Mouse (Mus musculus) MEL (cell line): ENCODE data around the gene Trub1. TPM values are rescaled to one million over a fixed set of nuclear protein-coding genes. Genes with fewer than 3 reads are reported as not detected.

ENCODE experiments used
- DNase-seq: peaks from one replicate; pipeline ENCODE4 v3.0.0; 2011; ENCODE audit warnings: low read depth, low spot score
- H3K27ac ChIP-seq: 2 replicates; pipeline ENCODE4 v1.5.1; 2012; ENCODE audit warnings: low read depth, mild to moderate bottlenecking, control low read depth, low read length, moderate library complexity; ENCODE audit not compliant: control insufficient read depth
- H3K27me3 ChIP-seq, 2 experiments: fragments of 150-350 bp in 1 of 2; sonication (generic) in 1 of 2; 2 replicates each; pipeline ENCODE4 v1.6.1; 2012; ENCODE audit warnings: low read length in 2 of 2, mild to moderate bottlenecking in 2 of 2, improper control_type of control experiment in 1 of 2, moderate library complexity in 1 of 2; ENCODE audit not compliant: insufficient read depth in 2 of 2, control insufficient read depth in 1 of 2
- H3K36me3 ChIP-seq, 2 experiments: 2 replicates each; pipeline ENCODE4 v1.6.1; 2012 to 2014; ENCODE audit warnings: low read length in 2 of 2, improper control_type of control experiment in 1 of 2, inconsistent platforms in 1 of 2, mild to moderate bottlenecking in 1 of 2; ENCODE audit not compliant: insufficient read depth in 2 of 2, control insufficient read depth in 1 of 2
- H3K4me1 ChIP-seq, 2 experiments: fragments of 150-350 bp in 1 of 2; sonication (generic) in 1 of 2; 2 replicates each; pipeline ENCODE4 v1.6.1; 2012; ENCODE audit warnings: low read length in 2 of 2, improper control_type of control experiment in 1 of 2, mild to moderate bottlenecking in 1 of 2; ENCODE audit not compliant: insufficient read depth in 2 of 2, control insufficient read depth in 1 of 2
- H3K4me3 ChIP-seq, 2 experiments: fragments of 150-350 bp in 1 of 2; sonication (generic) in 1 of 2; 2 replicates each; pipeline ENCODE4 v1.5.1; 2012; ENCODE audit warnings: low read depth in 2 of 2, low read length in 2 of 2, mild to moderate bottlenecking in 2 of 2, moderate library complexity in 2 of 2, control low read depth in 1 of 2, improper control_type of control experiment in 1 of 2; ENCODE audit not compliant: control insufficient read depth in 1 of 2, insufficient read depth in 1 of 2
- H3K79me2 ChIP-seq: 2 replicates; pipeline ENCODE4 v1.6.1; 2012; ENCODE audit warnings: mild to moderate bottlenecking, low read length, moderate library complexity; ENCODE audit not compliant: control insufficient read depth, poor library complexity, insufficient read depth
- H3K9ac ChIP-seq: 2 replicates; pipeline ENCODE4 v1.6.1; 2012; ENCODE audit warnings: low read depth, mild to moderate bottlenecking, control low read depth, low read length, moderate library complexity; ENCODE audit not compliant: control insufficient read depth, poor library complexity, severe bottlenecking
- H3K9me3 ChIP-seq: fragments of 150-350 bp; sonication (generic); replicated peaks from 2 replicates; pipeline ENCODE4 v1.6.1; 2012; ENCODE audit warnings: mild to moderate bottlenecking, low read length, improper control_type of control experiment, moderate library complexity; ENCODE audit not compliant: insufficient read depth
- BHLHE40 ChIP-seq: IDR thresholded peaks from 2 replicates; pipeline ENCODE4 v1.6.1; 2012; ENCODE audit warnings: low read depth, mild to moderate bottlenecking, inconsistent platforms, low read length, improper control_type of control experiment, borderline replicate concordance
- CHD1 ChIP-seq: IDR thresholded peaks from 2 replicates; pipeline ENCODE4 v1.6.1; 2012; ENCODE audit warnings: low read depth, mild to moderate bottlenecking, inconsistent platforms, low read length, improper control_type of control experiment
- CTCF ChIP-seq, 3 experiments: IDR thresholded peaks in 2 of 3; conservative IDR thresholded peaks in 1 of 3; 2 replicates each; pipeline ENCODE4 v1.5.1; 2011 to 2012; ENCODE audit warnings: low read length in 3 of 3, low read depth in 2 of 3, mild to moderate bottlenecking in 2 of 3, improper control_type of control experiment in 1 of 3, inconsistent platforms in 1 of 3, mixed read lengths in 1 of 3, moderate library complexity in 1 of 3; ENCODE audit not compliant: control insufficient read depth in 1 of 3, insufficient read depth in 1 of 3, poor library complexity in 1 of 3, severe bottlenecking in 1 of 3
- E2F4 ChIP-seq: IDR thresholded peaks from 2 replicates; pipeline ENCODE4 v1.6.1; 2011; ENCODE audit warnings: low read depth, low read length, improper control_type of control experiment, borderline replicate concordance
- ELF1 ChIP-seq: IDR thresholded peaks from 2 replicates; pipeline ENCODE4 v1.6.1; 2014; ENCODE audit warnings: low read depth, mild to moderate bottlenecking, inconsistent platforms, low read length, improper control_type of control experiment, moderate library complexity
- EP300 ChIP-seq, 2 experiments: IDR thresholded peaks; 2 replicates each; pipeline ENCODE4 v1.6.1; 2011; ENCODE audit warnings: improper control_type of control experiment in 2 of 2, low read length in 2 of 2, low read depth in 1 of 2, mild to moderate bottlenecking in 1 of 2
- ETS1 ChIP-seq: IDR thresholded peaks from 2 replicates; pipeline ENCODE4 v1.6.1; 2012; ENCODE audit warnings: low read depth, mild to moderate bottlenecking, inconsistent platforms, low read length, improper control_type of control experiment, moderate library complexity
- GABPA ChIP-seq: IDR thresholded peaks from 2 replicates; pipeline ENCODE4 v1.6.1; 2012; ENCODE audit warnings: low read depth, mild to moderate bottlenecking, inconsistent platforms, low read length, improper control_type of control experiment, moderate library complexity
- GATA1 ChIP-seq: IDR thresholded peaks from 2 replicates; pipeline ENCODE4 v1.6.1; 2011; ENCODE audit warnings: low read depth, low read length, improper control_type of control experiment
- HCFC1 ChIP-seq: IDR thresholded peaks from 2 replicates; pipeline ENCODE4 v1.6.1; 2012; ENCODE audit warnings: low read depth, mild to moderate bottlenecking, inconsistent platforms, low read length, improper control_type of control experiment, moderate library complexity
- JUND ChIP-seq: IDR thresholded peaks from 2 replicates; pipeline ENCODE4 v1.6.1; 2011; ENCODE audit warnings: low read depth, mild to moderate bottlenecking, improper control_type of control experiment, low read length
- KAT2A ChIP-seq: conservative IDR thresholded peaks from 2 replicates; pipeline ENCODE4 v1.6.1; 2012; ENCODE audit warnings: low read depth, low read length, improper control_type of control experiment, inconsistent platforms
- MAX ChIP-seq: IDR thresholded peaks from 2 replicates; pipeline ENCODE4 v1.6.1; 2011; ENCODE audit warnings: low read length, improper control_type of control experiment
- MAZ ChIP-seq: IDR thresholded peaks from 2 replicates; pipeline ENCODE4 v1.6.1; 2012; ENCODE audit warnings: low read depth, mild to moderate bottlenecking, inconsistent platforms, low read length, improper control_type of control experiment
- NELFE ChIP-seq: IDR thresholded peaks from 2 replicates; pipeline ENCODE4 v1.6.1; 2011; ENCODE audit warnings: low read depth, low read length, improper control_type of control experiment
- POLR2A ChIP-seq, 2 experiments: IDR thresholded peaks; 2 replicates each; pipeline ENCODE4 v1.6.1; 2011 to 2012; ENCODE audit warnings: low read length in 2 of 2, mild to moderate bottlenecking in 2 of 2, control low read depth in 1 of 2, improper control_type of control experiment in 1 of 2, low read depth in 1 of 2, moderate library complexity in 1 of 2; ENCODE audit not compliant: control insufficient read depth in 1 of 2, insufficient read depth in 1 of 2, poor library complexity in 1 of 2
- RAD21 ChIP-seq: IDR thresholded peaks from 2 replicates; pipeline ENCODE4 v1.6.1; 2011; ENCODE audit warnings: mild to moderate bottlenecking, low read depth, low read length, improper control_type of control experiment
- RCOR1 ChIP-seq: IDR thresholded peaks from 2 replicates; pipeline ENCODE4 v1.6.1; 2012; ENCODE audit warnings: low read depth, mild to moderate bottlenecking, inconsistent platforms, low read length, improper control_type of control experiment
- SIN3A ChIP-seq: IDR thresholded peaks from 2 replicates; pipeline ENCODE4 v1.6.1; 2012; ENCODE audit warnings: low read length, improper control_type of control experiment, inconsistent platforms
- TAL1 ChIP-seq: IDR thresholded peaks from 2 replicates; pipeline ENCODE4 v1.6.1; 2012; ENCODE audit warnings: mild to moderate bottlenecking, inconsistent platforms, low read length, moderate library complexity, mixed read lengths
- TCF12 ChIP-seq: IDR thresholded peaks from 2 replicates; pipeline ENCODE4 v1.6.1; 2014; ENCODE audit warnings: low read depth, mild to moderate bottlenecking, inconsistent platforms, low read length, improper control_type of control experiment, moderate library complexity
- USF1 ChIP-seq: IDR thresholded peaks from 2 replicates; pipeline ENCODE4 v1.6.1; 2014; ENCODE audit warnings: low read depth, mild to moderate bottlenecking, inconsistent platforms, low read length, improper control_type of control experiment, moderate library complexity
- ZKSCAN1 ChIP-seq: IDR thresholded peaks from 2 replicates; pipeline ENCODE4 v1.6.1; 2012; ENCODE audit warnings: low read depth, mild to moderate bottlenecking, inconsistent platforms, low read length, improper control_type of control experiment, moderate library complexity
- ZMIZ1 ChIP-seq: IDR thresholded peaks from 2 replicates; pipeline ENCODE4 v1.6.1; 2012; ENCODE audit warnings: low read depth, mild to moderate bottlenecking, inconsistent platforms, low read length, improper control_type of control experiment, moderate library complexity
- ZNF384 ChIP-seq: IDR thresholded peaks from 2 replicates; pipeline ENCODE4 v1.6.1; 2012; ENCODE audit warnings: low read depth, mild to moderate bottlenecking, inconsistent platforms, low read length, improper control_type of control experiment
- polyA plus RNA-seq, 2 experiments: library from polyadenylated mRNA; stranded (reverse) in 1 of 2; unstranded in 1 of 2; fragments of >175 nt in 1 of 2; fragments of >200 nt in 1 of 2; gene quantifications; 2 replicates each; pipeline versions ENCODE4 v1.2.1 to v1.2.4; 2012; ENCODE audit warnings: low replicate concordance in 2 of 2, low read depth in 1 of 2; ENCODE audit not compliant: insufficient read length in 2 of 2, insufficient read depth in 1 of 2, missing spikeins in 1 of 2
- total RNA-seq: library from RNA; depleted of rRNA; stranded (reverse); fragments of 300-350 nt; gene quantifications from 2 replicates; pipeline ENCODE4 v1.2.3, GENCODE M21; 2012

Gene Trub1
- total and polyA plus RNA-seq, 3 experiments: 38.2 to 41.6 TPM; not detected in 1

DNA sequence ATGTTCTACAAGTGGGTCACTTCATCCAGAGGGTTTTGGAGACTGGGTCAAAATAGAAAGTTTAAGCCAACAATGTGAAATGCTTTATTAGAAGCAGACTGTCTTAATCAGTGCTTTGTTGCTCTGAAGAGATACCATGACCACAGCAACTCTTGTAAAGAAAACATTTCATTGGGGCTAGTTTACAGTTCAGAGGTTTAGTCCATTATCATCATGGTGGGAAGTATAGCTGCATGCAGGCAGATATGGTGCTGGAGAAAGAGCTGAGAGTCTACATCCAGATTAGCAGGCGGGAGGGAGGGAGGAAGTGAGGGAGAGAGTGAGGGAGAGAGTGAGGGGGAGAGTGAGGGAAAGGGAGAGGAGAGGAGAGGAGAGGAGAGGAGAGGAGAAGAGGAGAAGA lies 1.9 kb upstream of the Trub1 start:
- Histone ChIP-seq H3K4me3 (no peak overlapping the region), H3K27ac (no peak overlapping the region), H3K27me3 (no peaks in the 10 kb centered on the region; a peak in 1 of 4 replicates), H3K9ac (no peak overlapping the region), H3K36me3 (peaks cover 0 to 15% of the 10 kb centered on the region in 2 experiments; a peak in 2 of 4 replicates), H3K4me1 (peaks cover 6 to 8% of the 10 kb centered on the region in 2 experiments), H3K79me2 (peaks cover 26% of the 10 kb centered on the region), H3K9me3 (no peaks in the 10 kb centered on the region)
- peak; percentile 51 for DNase-seq
- TF ChIP-seq TCF12 (peak; percentile 48; the same call in 1 of the 2 replicates), JUND (no peak), E2F4 (no peak), CHD1 (no peak), EP300 (IDR thresholded peaks at IDR 0.05; ENCODE audit: low read depth in 1 of 2, low read length in 2 of 2) (peak in 1 of 2 experiments; percentile 59; a peak in 2 of 4 replicates), ZKSCAN1 (no peak), MAZ (no peak), ZMIZ1 (no peak), GATA1 (peak; percentile 55; the same call in 1 of the 2 replicates), HCFC1 (0 out of 2 replicates have a peak, but pooled peaks have one; percentile 27), TAL1 (peak; percentile 22; the same call in 1 of the 2 replicates), MAX (no peak), KAT2A (no peak), ELF1 (no peak), GABPA (no peak), RCOR1 (peak; percentile 70; the same call in 1 of the 2 replicates), CTCF (IDR thresholded peaks at IDR 0.05 in 2 of 3, conservative IDR thresholded peaks at IDR 0.05 in 1 of 3; ENCODE audit: control insufficient read depth in 1 of 3, insufficient read depth in 1 of 3, low read depth in 2 of 3, low read length in 3 of 3, poor library complexity in 1 of 3, severe bottlenecking in 1 of 3) (no peak)

DNA sequence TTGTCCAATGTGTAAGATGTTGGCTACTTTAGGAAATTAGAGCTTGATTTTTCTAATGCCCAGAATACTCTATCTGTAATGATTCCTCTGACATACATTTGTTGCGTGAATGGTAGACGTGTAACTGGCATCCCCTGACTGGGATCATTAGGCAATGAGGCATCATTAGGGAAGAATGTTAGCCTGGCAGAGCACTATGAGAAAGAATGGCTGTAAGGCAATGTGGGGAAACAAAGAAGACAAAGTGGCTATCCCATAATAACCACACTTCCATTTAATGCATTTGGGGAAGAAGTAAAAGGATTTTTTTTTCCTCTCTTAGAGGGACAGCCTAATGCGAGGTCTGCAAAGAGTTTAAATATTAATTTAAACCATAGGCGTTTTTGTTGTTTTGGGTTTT lies 950 bp upstream of the Trub1 start:
- no peaks in the 10 kb centered on the region for H3K27me3 ChIP-seq
- no peaks in the 10 kb centered on the region for H3K9me3 ChIP-seq
- peaks cover 26% of the 10 kb centered on the region for H3K79me2 ChIP-seq
- TF ChIP-seq USF1 (no peak), MAX (no peak), RAD21 (no peak), POLR2A (IDR thresholded peaks at IDR 0.05; ENCODE audit: control insufficient read depth in 1 of 2, insufficient read depth in 1 of 2, low read depth in 1 of 2, low read length in 2 of 2, poor library complexity in 1 of 2) (no peak), ZNF384 (no peak), ZMIZ1 (no peak), SIN3A (no peak), NELFE (no peak), GABPA (no peak), TAL1 (no peak), ETS1 (no peak), CTCF (IDR thresholded peaks at IDR 0.05 in 2 of 3, conservative IDR thresholded peaks at IDR 0.05 in 1 of 3; ENCODE audit: control insufficient read depth in 1 of 3, insufficient read depth in 1 of 3, low read depth in 2 of 3, low read length in 3 of 3, poor library complexity in 1 of 3, severe bottlenecking in 1 of 3) (no peak), RCOR1 (no peak), MAZ (no peak), CHD1 (no peak), BHLHE40 (no peak)
- H3K9ac ChIP-seq: no peak overlapping the region
- peaks cover 6 to 8% of the 10 kb centered on the region in 2 experiments for H3K4me1 ChIP-seq
- H3K36me3 ChIP-seq: peaks cover 0 to 15% of the 10 kb centered on the region in 2 experiments; a peak in 2 of 4 replicates
- DNase-seq: peak; percentile 25
- no peak overlapping the region for H3K4me3 ChIP-seq
- no peak overlapping the region for H3K27ac ChIP-seq
